Mouse (Mus musculus) embryonic facial prominence, embryonic 12.5 days (tissue): ENCODE measurements around the gene 6030452D12Rik. TPM values are rescaled to one million over a fixed set of nuclear protein-coding genes. Genes with fewer than 3 reads are reported as not detected.
A peak's percentile ranks its signal among the peaks of the same experiment; 100 is the strongest.

Experiments
- ATAC-seq: fragments of 200-750 bp; cut with Nextera tagmentation; 2 replicates; pipeline ENCODE4 v1.8.0; 2017; ENCODE audit not compliant: insufficient number of reproducible peaks, insufficient read depth, low FRiP score, low TSS enrichment
- H3K27ac ChIP-seq: fragments of 300-500 bp; sonication (generic); 2 replicates; pipeline ENCODE4 v1.5.1; 2016; ENCODE audit warnings: mild to moderate bottlenecking
- H3K27me3 ChIP-seq: fragments of 300-500 bp; sonication (generic); 2 replicates; pipeline ENCODE4 v1.6.1; 2016; ENCODE audit warnings: mild to moderate bottlenecking, moderate library complexity
- H3K36me3 ChIP-seq: fragments of 300-500 bp; sonication (generic); 2 replicates; pipeline ENCODE4 v1.6.1; 2016; ENCODE audit warnings: mild to moderate bottlenecking
- H3K4me1 ChIP-seq: fragments of 300-500 bp; sonication (generic); 2 replicates; pipeline ENCODE4 v1.6.1; 2016
- H3K4me2 ChIP-seq: fragments of 300-500 bp; sonication (generic); replicated peaks from 2 replicates; pipeline ENCODE4 v1.6.1; 2016; ENCODE audit warnings: mild to moderate bottlenecking, moderate library complexity
- H3K4me3 ChIP-seq: fragments of 300-500 bp; sonication (generic); 2 replicates; pipeline ENCODE4 v1.5.1; 2016; ENCODE audit warnings: mild to moderate bottlenecking
- H3K9ac ChIP-seq: fragments of 300-500 bp; sonication (generic); 2 replicates; pipeline ENCODE4 v1.6.1; 2016; ENCODE audit warnings: mild to moderate bottlenecking, moderate library complexity
- H3K9me3 ChIP-seq: fragments of 300-500 bp; sonication (generic); 2 replicates; pipeline ENCODE4 v1.6.1; 2016; ENCODE audit warnings: mild to moderate bottlenecking, moderate library complexity
- WGBS: fragments of 180-500 bp; shearing (Covaris S2); methylation state at CpG from one replicate; pipeline ENCODE4 v1.1.7; 2016; 5-methylcytosine and 5-hydroxymethylcytosine counted together
- polyA plus RNA-seq: library from polyadenylated mRNA; unstranded; fragments of >200 nt; fragmentation: Nextera tagmentation; extraction: Ambion mirVana; gene quantifications from 2 replicates; pipeline ENCODE4 v1.2.1, GENCODE M21; 2016

Gene 6030452D12Rik
- polyA plus RNA-seq, 1 experiment from 2014 or later = not detected

DNA sequence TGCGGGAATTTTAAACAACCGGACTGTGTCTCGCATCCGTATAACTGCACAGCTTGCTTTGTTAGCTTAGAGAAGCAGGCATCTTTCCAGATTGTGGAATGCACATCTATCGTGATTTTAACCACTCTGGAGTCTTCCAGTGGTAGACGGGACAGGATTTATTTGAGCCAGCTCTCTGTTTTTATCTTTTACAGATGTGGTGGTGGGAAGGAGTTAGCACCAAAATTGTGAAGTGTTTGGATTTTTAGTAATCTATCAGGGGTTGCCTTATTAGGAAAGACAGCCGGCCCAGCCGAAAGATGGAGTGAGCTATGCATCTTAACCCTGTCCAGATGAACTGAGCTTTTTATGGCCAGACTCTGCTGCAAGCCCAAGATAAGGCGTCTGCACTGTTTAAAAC is 21.5 kb downstream of the 6030452D12Rik start:
- Histone ChIP-seq H3K27me3 (no peaks in the 10 kb centered on the region), H3K9me3 (no peaks in the 10 kb centered on the region), H3K4me2 (no peak overlapping the region), H3K9ac (no peak overlapping the region), H3K27ac (peak overlapping the region; percentile 58; the same call in 1 of the 2 replicates), H3K4me3 (no peak overlapping the region), H3K36me3 (no peaks in the 10 kb centered on the region), H3K4me1 (no peaks in the 10 kb centered on the region; the same call in 1 of the 2 replicates)
- 49% methylated on average over 9 of the region's 9 CpGs for WGBS
- ATAC-seq = no peak

DNA sequence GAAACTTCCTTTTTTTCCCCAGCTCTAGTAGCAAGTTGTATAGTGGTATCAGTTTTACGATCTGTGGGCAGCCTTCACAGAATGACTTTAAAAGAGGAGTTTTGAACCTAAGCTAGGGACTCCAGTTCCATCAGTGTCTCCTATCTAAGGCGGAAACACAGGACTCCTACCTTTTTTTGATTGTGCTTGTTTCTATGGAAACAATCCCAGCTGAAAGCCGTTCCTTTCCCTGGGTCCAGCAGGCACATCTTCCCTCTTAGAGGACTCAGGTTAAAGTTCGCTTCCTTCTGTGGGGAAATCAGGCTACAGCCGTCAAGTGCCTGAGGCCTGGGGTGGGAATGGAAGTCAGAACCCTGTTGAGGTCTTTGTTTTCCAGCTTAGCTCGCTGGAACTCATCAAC is 26.4 kb downstream of the 6030452D12Rik start:
- Histone ChIP-seq H3K4me1 (no peaks in the 10 kb centered on the region), H3K4me2 (no peak overlapping the region), H3K4me3 (no peak overlapping the region), H3K27ac (no peak overlapping the region), H3K9me3 (no peaks in the 10 kb centered on the region), H3K27me3 (no peaks in the 10 kb centered on the region), H3K36me3 (no peaks in the 10 kb centered on the region), H3K9ac (no peak overlapping the region)
- ATAC-seq = no peak
- WGBS = 36% methylated on average over 6 of the region's 6 CpGs

DNA sequence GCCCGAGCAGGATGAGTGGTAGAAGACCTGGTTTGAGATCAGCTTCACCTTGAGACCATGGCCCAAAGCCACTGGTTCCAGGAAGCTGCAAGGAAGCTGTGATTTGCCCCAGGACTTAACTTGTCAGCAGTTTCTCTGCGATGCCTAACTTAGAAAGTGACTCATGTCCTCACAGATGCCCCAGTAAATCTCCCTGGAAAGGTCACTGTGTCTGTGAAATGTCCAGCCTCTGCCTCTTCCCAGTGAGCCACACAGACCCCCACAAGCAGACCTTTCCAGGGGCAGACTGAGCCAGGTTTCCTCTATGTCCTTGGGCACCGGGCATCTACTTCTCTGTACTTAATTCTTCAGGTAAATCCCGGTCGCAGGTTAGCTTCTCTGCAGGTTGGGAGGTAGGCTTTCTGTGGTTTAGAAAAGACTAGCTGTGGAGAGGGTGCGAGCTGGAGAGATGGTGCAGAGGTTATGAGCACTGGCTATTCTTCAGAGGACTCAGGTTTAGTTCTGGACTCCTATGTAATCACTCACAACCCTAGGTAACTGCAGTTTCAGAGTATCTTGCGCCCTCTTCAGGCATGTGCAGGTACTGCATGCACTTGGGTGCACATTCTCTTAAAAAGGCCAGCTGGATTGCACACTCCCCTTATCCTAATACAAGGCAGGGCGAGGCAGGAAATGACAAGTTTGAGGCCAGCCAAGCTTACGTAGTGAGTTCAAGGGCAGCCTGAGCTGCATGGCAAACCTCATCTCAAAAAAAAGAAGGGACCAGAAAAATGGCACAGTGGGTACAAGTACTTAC is 27.1 kb downstream of the 6030452D12Rik start:
- no peak overlapping the region for H3K4me3 ChIP-seq
- H3K27ac ChIP-seq = no peak overlapping the region
- WGBS = 85% methylated on average over 9 of the region's 9 CpGs
- no peak overlapping the region for H3K4me2 ChIP-seq
- no peaks in the 10 kb centered on the region for H3K9me3 ChIP-seq
- H3K36me3 ChIP-seq = no peaks in the 10 kb centered on the region
- H3K9ac ChIP-seq = no peak overlapping the region
- no peak for ATAC-seq
- no peaks in the 10 kb centered on the region for H3K27me3 ChIP-seq
- H3K4me1 ChIP-seq = no peaks in the 10 kb centered on the region

DNA sequence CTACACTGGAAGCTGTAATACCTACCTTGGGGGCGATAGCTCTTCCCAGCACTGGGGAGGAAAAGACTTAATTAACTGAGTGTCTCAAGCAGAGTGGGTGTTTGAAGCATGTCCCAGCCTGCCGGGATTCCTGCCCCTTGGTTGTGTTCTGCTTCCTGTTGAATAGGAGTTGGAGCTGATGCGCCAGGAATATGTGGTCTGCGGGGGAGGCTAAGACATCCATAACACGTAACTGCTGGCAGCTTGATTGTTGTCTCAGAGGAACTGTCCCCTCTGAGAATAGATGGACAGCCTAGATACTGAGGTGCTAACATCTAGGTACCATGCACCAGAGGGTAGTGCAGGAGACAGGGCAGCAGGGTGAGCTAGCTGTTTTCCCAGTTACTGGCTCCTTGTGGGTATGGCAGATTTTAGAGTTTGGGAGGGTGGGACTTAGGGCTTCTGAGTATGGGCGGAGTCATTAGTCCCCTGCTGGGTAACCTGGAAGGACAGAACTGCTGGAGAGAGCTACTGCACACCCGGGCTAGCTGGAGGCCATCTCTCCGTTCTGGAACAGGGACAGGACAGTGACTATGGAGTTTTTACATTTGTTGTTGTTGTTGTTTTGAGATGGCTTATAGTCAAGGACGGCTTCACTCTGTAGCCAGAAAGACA is 28.4 kb downstream of the 6030452D12Rik start:
- H3K9me3 ChIP-seq = no peaks in the 10 kb centered on the region
- H3K4me3 ChIP-seq = no peak overlapping the region
- ATAC-seq = no peak
- no peaks in the 10 kb centered on the region for H3K4me1 ChIP-seq
- H3K4me2 ChIP-seq = no peak overlapping the region
- 83% methylated on average over 9 of the region's 9 CpGs for WGBS
- no peaks in the 10 kb centered on the region for H3K36me3 ChIP-seq
- H3K9ac ChIP-seq = no peak overlapping the region
- no peak overlapping the region for H3K27ac ChIP-seq
- no peaks in the 10 kb centered on the region for H3K27me3 ChIP-seq

DNA sequence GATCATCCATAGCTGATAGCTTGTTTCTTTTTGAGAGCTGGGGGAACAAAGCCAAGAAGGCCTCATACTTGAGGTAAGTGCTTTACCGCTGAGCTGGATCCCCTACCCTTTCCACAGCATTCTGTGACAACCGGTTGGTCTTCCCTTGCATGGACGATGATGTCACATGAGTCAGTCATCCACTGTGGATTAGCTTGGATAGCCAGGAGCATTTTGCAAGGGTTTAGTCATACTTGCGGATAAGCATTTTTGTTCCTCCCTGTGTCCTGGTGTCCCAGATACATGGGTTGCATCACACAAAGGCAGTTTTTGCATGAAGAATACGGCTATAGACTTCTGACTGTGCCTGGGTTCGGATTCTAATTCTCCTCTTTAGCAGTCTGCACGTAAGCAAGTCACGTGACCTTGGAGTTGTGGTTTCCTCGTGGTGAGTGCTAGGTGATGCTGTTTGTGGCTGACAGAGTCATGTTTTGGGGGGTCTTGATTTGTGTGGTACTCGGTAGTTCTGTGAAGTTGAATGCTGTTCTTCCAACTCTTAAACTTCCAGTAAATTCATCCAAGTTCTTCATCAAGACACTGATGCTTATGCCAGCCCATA is 29.7 kb downstream of the 6030452D12Rik start:
- Histone ChIP-seq H3K36me3 (no peaks in the 10 kb centered on the region), H3K4me3 (no peak overlapping the region), H3K4me1 (no peaks in the 10 kb centered on the region), H3K27me3 (no peaks in the 10 kb centered on the region), H3K27ac (no peak overlapping the region), H3K9me3 (no peaks in the 10 kb centered on the region), H3K4me2 (no peak overlapping the region), H3K9ac (no peak overlapping the region)
- 96% methylated on average over 10 of the region's 10 CpGs for WGBS
- ATAC-seq = no peak

DNA sequence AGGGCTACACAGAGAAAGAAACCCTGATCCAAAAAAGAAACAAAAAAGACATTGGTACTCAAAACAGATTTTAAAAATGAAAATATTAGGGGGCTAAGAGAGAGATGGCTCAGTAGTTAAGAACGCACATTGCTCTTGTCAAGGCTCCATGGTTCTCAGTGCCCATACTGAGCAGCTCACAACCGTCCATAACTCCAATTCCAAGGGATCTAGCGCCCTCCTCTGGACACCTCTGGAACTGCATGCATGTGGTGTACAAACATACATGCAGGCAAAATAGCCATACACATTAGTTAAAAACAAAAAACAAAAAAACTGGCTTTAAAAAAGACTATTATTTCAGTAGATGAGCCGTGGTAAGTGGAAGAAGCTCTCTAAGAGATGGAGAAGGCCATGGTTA is 30.2 kb downstream of the 6030452D12Rik start:
- no peak overlapping the region for H3K27ac ChIP-seq
- no peak overlapping the region for H3K4me2 ChIP-seq
- H3K4me3 ChIP-seq = no peak overlapping the region
- 77% methylated on average over 4 of the region's 4 CpGs for WGBS
- no peaks in the 10 kb centered on the region for H3K27me3 ChIP-seq
- H3K36me3 ChIP-seq = no peaks in the 10 kb centered on the region
- no peaks in the 10 kb centered on the region for H3K9me3 ChIP-seq
- no peak overlapping the region for H3K9ac ChIP-seq
- ATAC-seq = no peak
- no peaks in the 10 kb centered on the region for H3K4me1 ChIP-seq

DNA sequence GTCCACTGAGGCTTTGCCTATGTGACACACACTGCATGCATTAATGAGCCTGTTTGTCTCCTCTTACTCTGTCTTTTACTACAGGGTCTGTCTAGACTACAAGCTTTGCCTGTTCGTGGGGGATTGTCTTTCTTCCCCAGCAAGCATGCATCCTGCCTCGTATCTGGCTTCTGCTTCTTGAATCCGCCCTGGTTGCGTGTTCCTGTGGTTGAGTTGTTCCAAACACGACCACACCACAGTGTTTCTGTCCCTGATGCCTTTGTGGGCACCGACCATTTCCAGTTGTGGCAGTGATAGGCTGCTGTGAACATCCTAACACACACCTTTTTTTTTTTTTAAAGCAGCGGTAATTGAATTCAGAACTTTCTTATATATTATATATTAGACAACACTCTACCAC is 33.4 kb downstream of the 6030452D12Rik start:
- Histone ChIP-seq H3K4me1 (no peaks in the 10 kb centered on the region), H3K36me3 (no peaks in the 10 kb centered on the region), H3K9me3 (no peaks in the 10 kb centered on the region), H3K4me2 (no peak overlapping the region), H3K27ac (no peak overlapping the region), H3K27me3 (no peaks in the 10 kb centered on the region), H3K4me3 (no peak overlapping the region), H3K9ac (no peak overlapping the region)
- 69% methylated on average over 7 of the region's 7 CpGs for WGBS
- ATAC-seq = no peak

DNA sequence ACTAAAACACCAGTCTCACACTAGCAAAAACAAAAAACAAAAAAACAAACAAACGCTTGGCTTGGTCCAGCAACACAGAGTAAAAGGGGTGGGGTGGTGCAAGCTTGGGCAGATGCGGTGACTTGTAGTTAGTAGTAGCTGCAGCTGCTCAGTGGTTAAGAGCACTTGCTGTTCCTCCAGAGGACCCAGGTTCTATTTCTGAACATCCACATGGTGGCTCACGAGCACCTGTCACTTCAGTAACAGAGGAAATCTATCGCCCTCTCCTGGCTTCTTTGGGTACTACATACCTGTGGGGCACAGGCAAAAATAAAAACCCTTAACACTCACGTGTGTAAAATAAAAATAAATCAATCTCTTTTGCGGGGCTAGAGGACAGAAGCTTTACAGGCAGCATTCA is 34.1 kb downstream of the 6030452D12Rik start:
- no peaks in the 10 kb centered on the region for H3K27me3 ChIP-seq
- no peak overlapping the region for H3K27ac ChIP-seq
- H3K4me1 ChIP-seq = no peaks in the 10 kb centered on the region
- no peak overlapping the region for H3K4me2 ChIP-seq
- H3K9me3 ChIP-seq = no peaks in the 10 kb centered on the region
- H3K9ac ChIP-seq = no peak overlapping the region
- no peaks in the 10 kb centered on the region for H3K36me3 ChIP-seq
- no peak for ATAC-seq
- no peak overlapping the region for H3K4me3 ChIP-seq
- 34% methylated on average over 6 of the region's 6 CpGs for WGBS

DNA sequence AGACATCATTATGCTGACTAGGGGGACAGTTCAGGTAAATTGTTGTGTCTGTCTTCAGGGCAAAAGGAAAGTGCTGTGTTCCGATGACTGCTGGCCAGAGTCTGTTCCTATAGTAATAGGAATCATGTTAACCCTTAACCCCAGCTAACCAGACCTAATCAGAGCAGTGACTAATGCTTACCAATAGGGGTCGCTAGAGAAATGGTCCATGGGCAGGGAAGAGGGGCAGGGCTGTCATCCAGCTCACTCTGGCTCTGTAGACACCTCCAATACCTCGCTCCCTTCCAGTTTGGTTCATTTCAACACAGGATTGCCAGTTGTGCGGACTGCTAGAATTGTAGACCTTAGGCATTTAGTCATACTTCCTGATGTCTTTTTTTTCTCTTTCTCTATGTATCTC is 35.1 kb downstream of the 6030452D12Rik start:
- no peak overlapping the region for H3K9ac ChIP-seq
- H3K4me1 ChIP-seq = no peaks in the 10 kb centered on the region
- H3K4me2 ChIP-seq = no peak overlapping the region
- H3K27ac ChIP-seq = no peak overlapping the region
- no peak overlapping the region for H3K4me3 ChIP-seq
- ATAC-seq = no peak
- H3K9me3 ChIP-seq = no peaks in the 10 kb centered on the region
- H3K36me3 ChIP-seq = no peaks in the 10 kb centered on the region
- H3K27me3 ChIP-seq = no peaks in the 10 kb centered on the region
- 65% methylated on average over 4 of the region's 4 CpGs for WGBS

DNA sequence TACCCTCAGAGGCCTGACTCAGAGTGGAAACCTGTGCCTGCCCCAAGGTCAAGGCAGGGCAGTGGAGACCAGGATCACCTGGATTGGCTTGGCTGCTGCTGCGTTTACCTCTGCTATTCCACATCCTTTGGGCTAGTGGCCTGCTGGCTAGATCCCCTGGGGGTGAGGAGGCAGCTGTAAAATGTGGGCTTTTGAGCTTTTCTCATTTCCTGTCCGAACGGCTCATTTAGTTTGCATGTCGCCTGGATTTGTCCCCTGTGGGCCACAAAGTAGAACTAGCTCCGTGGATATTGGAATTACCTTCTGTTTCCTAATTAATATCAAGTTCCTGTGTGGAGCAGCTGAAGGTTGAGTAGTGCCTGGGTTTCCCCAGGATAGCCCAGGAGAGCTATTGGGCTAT is 38.9 kb downstream of the 6030452D12Rik start:
- WGBS = 46% methylated on average over 5 of the region's 5 CpGs

DNA sequence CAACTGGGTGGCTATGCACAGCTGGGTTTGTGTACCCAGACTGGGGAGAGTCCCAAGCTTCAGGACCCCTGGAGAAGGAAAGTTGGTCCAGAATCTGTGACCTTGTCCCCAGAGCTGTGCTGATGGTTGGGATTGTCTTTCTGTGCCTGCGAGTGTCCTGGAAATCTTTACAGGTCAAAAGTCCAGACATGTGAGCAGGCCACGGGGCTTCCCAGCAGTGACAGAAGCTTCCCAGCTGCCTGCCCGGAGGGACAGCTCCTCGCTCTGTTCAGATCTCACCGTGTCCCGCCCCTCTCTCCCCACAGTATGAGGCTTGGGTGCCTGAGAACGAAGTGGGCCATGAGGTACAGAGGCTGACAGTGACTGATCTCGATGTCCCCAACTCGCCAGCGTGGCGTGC is 40.7 kb downstream of the 6030452D12Rik start:
- H3K36me3 ChIP-seq = peaks cover 13% of the 10 kb centered on the region; the same call in 1 of the 2 replicates
- no peak overlapping the region for H3K9ac ChIP-seq
- H3K4me3 ChIP-seq = no peak overlapping the region
- no peak for ATAC-seq
- no peaks in the 10 kb centered on the region for H3K27me3 ChIP-seq
- H3K27ac ChIP-seq = no peak overlapping the region
- no peaks in the 10 kb centered on the region for H3K4me1 ChIP-seq
- no peaks in the 10 kb centered on the region for H3K9me3 ChIP-seq
- WGBS = 79% methylated on average over 11 of the region's 11 CpGs
- H3K4me2 ChIP-seq = no peak overlapping the region

More for the DNA sequence above, 38.9 kb downstream of the 6030452D12Rik start:
- Histone ChIP-seq H3K4me3 (no peak overlapping the region), H3K4me2 (no peak overlapping the region), H3K4me1 (no peaks in the 10 kb centered on the region), H3K9ac (no peak overlapping the region), H3K36me3 (peaks cover 5% of the 10 kb centered on the region; the same call in 1 of the 2 replicates), H3K9me3 (no peaks in the 10 kb centered on the region), H3K27me3 (no peaks in the 10 kb centered on the region), H3K27ac (no peak overlapping the region)
- ATAC-seq = no peak

DNA sequence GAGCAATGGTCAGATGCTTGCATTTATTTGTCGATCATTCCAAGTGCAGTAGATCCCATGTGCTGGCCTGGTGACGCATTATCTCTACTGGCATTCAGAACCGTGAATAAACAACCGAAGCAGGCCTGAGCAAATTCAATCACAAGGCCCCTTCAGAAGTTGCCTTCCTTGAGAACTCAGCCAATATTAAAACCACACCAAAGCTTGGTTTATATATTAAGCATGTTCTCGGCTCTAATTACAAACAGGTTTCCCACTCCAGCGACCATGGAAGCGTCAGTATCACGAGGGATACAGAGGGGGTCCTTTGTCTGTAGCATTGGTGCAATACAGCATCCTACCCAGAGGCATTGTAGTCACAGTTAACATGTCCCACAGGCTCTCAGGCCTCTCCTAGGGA is 42.7 kb downstream of the 6030452D12Rik start:
- Histone ChIP-seq H3K9ac (no peak overlapping the region), H3K4me2 (no peak overlapping the region), H3K4me1 (no peaks in the 10 kb centered on the region), H3K27me3 (no peaks in the 10 kb centered on the region), H3K9me3 (no peaks in the 10 kb centered on the region), H3K27ac (0 out of 2 replicates have a peak overlapping the region, but pooled peaks have one; percentile 13), H3K4me3 (no peak overlapping the region), H3K36me3 (peaks cover 13% of the 10 kb centered on the region; the same call in 1 of the 2 replicates)
- no peak for ATAC-seq
- 46% methylated on average over 8 of the region's 8 CpGs for WGBS
